Comparison of ENCODE assay signal across 22 mouse cellular contexts in genomic region chr2:105789936-105790335, GRCm38 (mm10).
"Had no signal": no experiment of that assay in that cellular context is flagged by ENCODE, and none has a peak within 500 bp of the region (broad histone marks: within the 10 kb centered on the region; RNA-seq: fewer than 3 reads in every experiment).

No protein-coding gene starts in this region.

- ATAC-seq: hindbrain, postnatal 0 days; intestine, embryonic 16.5 days had no signal

- H3K27me3 ChIP-seq: heart, embryonic 13.5 days; heart, embryonic 15.5 days; hindbrain, embryonic 13.5 days; hindbrain, embryonic 15.5 days; kidney, embryonic 15.5 days; limb, embryonic 12.5 days; liver, embryonic 13.5 days had no signal

- H3K4me1 ChIP-seq: heart, embryonic 13.5 days; heart, embryonic 15.5 days; hindbrain, embryonic 15.5 days; kidney, embryonic 15.5 days; liver, embryonic 13.5 days had no signal

- H3K36me3 ChIP-seq: heart, embryonic 13.5 days; heart, embryonic 15.5 days; hindbrain, embryonic 13.5 days; kidney, embryonic 15.5 days; limb, embryonic 10.5 days; limb, embryonic 12.5 days; liver, embryonic 13.5 days had no signal

- H3K9me3 ChIP-seq: heart, embryonic 13.5 days; heart, embryonic 15.5 days; hindbrain, embryonic 13.5 days; hindbrain, embryonic 15.5 days; kidney, embryonic 15.5 days; limb, embryonic 10.5 days; limb, embryonic 12.5 days; liver, embryonic 13.5 days had no signal

- DNase-seq: gastrocnemius, adult 2 months; gastrocnemius, postnatal 10 days; gastrocnemius, postnatal 25 days; heart, adult 18-20 months; heart, postnatal 14 days; heart, postnatal 36 days; kidney, adult 11 months; kidney, postnatal 14 days; layer of hippocampus, adult 9-11 months; layer of hippocampus, postnatal 36 days; liver; liver, embryonic 13.5 days had no signal

- H3K27ac ChIP-seq: gastrocnemius, adult 2 months; heart, embryonic 13.5 days; heart, embryonic 15.5 days; hindbrain, embryonic 13.5 days; hindbrain, embryonic 15.5 days; hindbrain, postnatal 0 days; kidney, embryonic 15.5 days; kidney, postnatal 0 days; limb, embryonic 10.5 days; limb, embryonic 12.5 days; liver, embryonic 13.5 days had no signal

- H3K9ac ChIP-seq: heart, embryonic 13.5 days; heart, embryonic 15.5 days; hindbrain, embryonic 13.5 days; hindbrain, embryonic 15.5 days; kidney, embryonic 15.5 days; limb, embryonic 12.5 days; liver, embryonic 13.5 days had no signal

- H3K4me3 ChIP-seq: gastrocnemius, adult 2 months; heart, embryonic 13.5 days; heart, embryonic 15.5 days; hindbrain, embryonic 13.5 days; hindbrain, embryonic 15.5 days; kidney, embryonic 15.5 days; limb, embryonic 10.5 days; limb, embryonic 12.5 days; liver, embryonic 13.5 days had no signal
